Mouse (Mus musculus) left cerebral cortex, adult 9 months (tissue): ENCODE results near the gene Dram1.
"Not testable (repeated sequence)": the region's sequence is repeated elsewhere in the genome, so short reads cannot be mapped to it uniquely, and the experiment has no call there.

Experiments used
- DNase-seq, 2 experiments: peaks; one replicate each; pipeline ENCODE4 v3.0.0; 2022; ENCODE audit warnings: low spot score in 2 of 2

The Dram1 gene

DNA sequence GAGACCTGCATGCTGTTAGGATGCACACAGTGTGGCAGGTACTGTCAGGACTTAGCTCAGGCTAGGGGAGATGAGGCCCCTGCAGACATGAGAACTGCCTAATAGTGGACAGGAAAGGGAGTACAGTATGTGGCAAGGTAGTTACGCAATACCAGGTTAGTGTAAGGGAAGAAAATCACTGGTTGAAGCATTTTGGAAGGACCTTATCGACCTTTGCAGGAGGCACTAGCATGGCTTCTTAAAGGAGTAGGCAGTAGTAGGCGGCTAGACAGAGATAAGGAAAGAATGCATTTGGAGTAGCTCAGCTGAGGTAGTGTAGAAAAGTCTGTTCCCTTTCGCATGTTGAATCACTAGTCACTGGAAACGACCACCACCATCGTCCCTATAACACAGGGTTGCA is 6.9 kb upstream of the Dram1 start:
- no peak for DNase-seq

DNA sequence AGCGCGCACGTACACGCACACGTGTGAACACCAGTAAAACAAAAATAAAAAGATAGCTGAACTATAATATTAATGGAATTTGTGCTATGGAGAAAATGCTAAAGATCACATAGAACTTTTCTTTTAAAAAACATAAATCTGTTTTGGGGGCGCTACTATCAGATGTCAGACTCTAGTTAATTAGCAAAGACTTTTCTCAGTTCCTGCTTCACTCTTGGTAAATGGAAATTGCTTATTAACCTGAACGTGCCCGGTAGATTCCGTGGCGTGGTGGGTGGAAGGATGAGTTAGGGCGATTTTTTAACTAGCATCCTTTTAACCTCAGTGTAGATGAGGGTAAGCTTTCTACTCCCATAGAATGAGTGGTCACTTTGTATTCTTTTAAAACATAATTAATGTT is 6.4 kb upstream of the Dram1 start:
- no peak for DNase-seq

- no peak for DNase-seq
Observed at GRCm38 (mm10) chr10:88384081-88384480, 5.2 kb upstream of the Dram1 start.

DNA sequence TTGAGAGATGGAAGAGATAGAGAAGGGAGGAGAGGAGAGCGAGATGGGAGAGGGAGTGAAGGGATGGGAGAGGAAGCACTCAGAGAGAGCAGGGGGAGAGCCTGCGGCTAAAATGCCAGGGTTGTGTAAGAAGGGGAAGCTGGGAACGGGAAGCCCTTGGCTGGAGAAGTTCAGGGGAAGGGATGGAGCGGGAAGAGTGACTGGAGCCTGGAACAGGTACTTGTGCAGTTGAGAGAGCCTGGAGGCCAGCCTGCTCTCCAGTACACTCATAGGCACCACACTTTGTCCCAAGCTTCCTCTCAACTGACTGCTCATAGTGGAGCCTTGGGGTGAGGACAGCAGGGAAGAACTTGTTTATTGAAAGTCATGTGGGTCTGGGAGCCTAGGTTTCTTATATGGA is 4.6 kb upstream of the Dram1 start:
- no peak for DNase-seq

- DNase-seq: no peak
Observed at GRCm38 (mm10) chr10:88382009-88382408, 3.1 kb upstream of the Dram1 start.

GRCm38 (mm10) chr10:88381286-88381685 is 2.4 kb upstream of the Dram1 start:
- DNase-seq: no peak

GRCm38 (mm10) chr10:88380430-88381060 is 1.7 kb upstream of the Dram1 start:
- DNase-seq: peak in 1 of 2 experiments; percentile 22

GRCm38 (mm10) chr10:88380002-88380401 is 1.1 kb upstream of the Dram1 start:
- peak in 1 of 2 experiments; percentile 33 for DNase-seq

DNA sequence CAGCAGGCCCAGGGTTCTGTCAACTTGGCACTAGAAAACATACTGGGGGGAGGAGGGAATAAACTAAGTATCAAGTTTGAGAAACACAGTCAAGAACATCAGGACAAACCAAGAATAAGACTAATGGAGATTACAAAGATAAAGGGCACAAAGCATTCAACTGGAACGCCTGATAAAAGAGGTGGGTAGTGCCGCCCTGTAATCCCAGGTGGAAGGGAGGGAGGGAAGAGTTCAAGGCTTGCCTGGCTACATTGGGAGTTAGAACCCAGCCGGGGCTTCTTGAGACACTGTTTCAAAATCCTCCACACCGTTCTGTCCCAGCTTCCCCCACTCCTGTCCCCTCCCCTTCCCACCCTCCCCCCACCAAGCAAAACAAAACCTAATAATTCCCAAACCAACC is 1.2 kb downstream of the Dram1 start:
- DNase-seq: no peak

DNA sequence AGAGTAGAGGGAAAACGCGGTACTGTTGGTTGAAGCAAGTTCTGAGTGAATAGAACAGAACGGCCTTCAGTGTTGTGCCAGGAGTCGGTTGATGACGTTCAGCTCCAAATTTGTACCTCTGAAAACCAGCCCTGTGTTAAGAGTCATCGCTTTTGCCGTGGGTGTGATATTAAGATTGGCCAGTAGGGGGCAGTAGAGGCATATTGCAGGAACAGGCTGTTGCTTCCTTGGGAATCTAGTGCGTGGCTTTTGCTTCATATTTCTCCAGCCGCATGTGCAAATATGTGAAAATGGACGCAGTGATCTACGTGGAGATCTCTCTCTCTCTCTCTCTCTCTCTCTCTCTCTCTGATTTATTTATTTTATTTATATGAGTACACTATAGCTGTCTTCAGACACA is 2.1 kb downstream of the Dram1 start:
- DNase-seq: peak; percentile 77 to 97

DNA sequence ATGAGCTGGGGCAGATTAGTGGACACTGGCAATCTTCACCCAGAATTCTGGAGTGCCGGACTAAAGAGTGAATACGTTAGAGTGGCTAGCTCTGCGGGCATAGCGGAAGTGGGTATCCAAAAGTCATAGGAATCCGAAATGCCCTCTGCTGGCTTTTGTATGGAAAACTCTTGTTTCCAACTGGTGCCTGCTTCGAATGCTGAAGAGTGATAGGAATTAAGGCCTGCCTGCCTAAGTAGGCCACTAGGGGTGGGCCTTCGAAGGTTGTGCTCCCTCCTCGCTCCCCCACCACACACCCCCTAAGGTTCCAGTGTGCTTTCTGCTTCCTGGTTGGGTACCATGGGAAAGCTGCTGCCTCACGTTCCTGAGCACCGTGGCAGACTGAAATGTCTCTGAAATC is 3.9 kb downstream of the Dram1 start:
- no peak for DNase-seq

DNA sequence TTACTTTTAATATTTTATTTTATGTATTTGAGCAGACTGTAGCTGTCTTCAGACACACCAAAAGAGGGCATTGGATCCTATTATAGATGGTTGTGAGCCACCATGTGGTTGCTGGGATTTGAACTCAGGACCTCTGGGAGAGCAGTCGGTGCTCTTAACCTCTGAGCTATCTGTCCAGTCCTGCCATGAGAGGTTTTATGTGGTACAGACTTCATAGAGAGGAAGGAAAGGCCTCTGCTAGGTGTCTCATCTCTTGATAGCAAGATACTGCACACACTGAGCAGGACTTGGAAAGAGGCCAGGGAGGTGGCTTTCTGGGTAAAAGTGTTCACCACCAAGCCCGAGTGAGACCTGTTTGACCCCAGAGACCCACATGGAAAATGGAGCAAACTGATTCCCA is 5.9 kb downstream of the Dram1 start:
- not testable (repeated sequence) for DNase-seq

- no peak for DNase-seq
Observed at GRCm38 (mm10) chr10:88372436-88372835, 6.4 kb downstream of the Dram1 start.

- DNase-seq: no peak
Observed at GRCm38 (mm10) chr10:88371793-88372192, 7.1 kb downstream of the Dram1 start.

GRCm38 (mm10) chr10:88369233-88369632 is 9.6 kb downstream of the Dram1 start:
- DNase-seq: no peak

DNA sequence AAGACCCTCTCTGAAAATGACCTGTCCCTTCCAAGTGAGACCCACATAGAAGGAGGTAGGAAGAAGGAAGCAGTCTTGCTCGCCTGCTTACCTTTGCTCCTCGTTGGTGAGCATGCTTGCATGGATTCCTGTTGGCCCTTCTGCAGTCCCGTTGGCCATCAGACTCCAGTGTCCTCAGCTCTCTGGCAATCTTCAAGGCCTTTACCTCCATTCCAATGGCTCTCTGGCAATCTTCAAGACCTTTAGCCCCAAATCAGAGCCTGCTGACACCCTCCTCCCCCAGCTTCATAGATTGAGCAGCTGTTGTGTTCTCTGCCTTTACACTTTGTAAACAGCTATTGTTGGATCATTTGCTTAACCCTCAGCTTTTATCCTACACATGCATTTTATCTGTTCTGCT is 14.7 kb downstream of the Dram1 start:
- DNase-seq: no peak

DNA sequence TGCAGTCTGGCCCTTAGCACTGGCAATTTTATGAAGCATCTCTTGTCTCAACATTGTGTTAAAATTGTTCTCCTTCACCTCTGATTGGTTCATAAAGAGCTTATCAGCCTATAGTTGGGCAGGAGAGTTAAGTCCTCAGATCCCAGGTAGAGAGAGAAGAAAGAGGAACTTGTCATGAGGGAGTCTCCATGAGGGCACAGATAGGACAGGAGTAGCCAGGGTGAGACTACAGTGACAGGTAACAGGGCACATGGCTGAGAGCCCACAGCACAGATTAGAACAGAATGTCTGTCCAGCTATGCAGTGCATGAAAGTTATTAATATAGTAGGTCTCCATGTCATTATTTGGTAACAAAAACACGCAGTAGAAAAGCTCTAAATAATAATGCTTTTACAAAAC is 16.7 kb downstream of the Dram1 start:
- no peak for DNase-seq

GRCm38 (mm10) chr10:88356983-88357559 is 21.8 kb downstream of the Dram1 start:
- peak in 1 of 2 experiments; percentile 36 for DNase-seq

DNA sequence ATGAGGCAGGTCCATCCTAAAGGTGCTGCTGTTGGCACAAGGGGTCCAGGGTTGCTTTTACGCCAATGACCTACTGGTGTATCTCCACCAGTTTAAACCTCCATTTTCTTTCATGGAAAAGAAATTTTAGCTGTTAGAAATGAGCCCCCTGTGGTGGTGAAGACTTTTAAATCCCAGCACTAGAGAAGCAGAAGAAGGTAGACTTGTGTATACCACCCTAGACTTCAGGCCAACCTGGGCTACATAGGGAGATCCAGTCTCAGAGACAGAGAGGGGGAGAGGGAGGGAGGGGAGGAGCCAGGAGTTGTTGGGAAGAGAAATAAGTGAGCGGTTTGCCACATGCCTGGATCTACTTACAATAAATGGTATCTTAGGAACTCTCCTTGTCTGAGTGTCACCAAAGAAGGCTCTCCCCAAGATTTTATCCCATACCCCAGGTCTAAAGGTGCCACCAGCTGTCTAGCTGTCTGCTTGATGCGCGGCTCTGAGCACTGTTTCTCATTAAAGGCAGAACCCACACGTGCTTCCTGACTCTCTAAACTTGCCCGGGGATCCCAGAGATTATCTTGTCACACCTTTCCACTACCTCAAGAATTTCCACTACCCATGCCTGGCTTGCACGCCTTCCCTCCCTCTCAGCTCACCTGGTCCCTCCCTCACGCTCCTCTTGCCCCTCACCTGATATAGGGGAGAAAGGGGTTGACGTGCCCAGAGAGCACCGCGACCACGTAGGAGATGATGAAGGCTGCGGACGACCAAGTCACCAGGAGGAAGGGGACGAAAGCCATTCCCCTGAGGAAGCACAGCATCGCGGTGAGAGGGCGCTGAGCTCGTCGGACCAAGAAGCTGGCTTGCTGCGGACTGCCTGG is 22.5 kb downstream of the Dram1 start:
- no peak for DNase-seq

DNA sequence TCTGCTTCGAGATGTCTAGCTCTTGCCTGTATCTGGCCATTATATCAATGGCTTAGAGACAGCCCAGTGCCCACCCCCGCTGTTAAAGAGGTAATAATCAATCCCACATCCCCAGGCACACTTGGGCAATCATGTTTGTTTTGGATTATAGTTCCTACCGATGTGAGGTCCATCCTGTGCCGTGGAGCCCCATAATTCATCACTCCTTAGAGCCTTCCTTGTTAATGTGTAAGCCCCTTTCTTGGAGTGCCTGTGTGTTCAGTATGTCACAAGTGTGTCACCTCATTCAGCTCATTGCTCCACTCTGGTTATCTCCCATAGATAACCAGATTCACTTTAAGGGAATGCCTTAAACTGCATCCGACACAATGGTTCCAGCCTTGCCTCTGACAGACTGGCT is 24.3 kb downstream of the Dram1 start:
- no peak for DNase-seq

DNA sequence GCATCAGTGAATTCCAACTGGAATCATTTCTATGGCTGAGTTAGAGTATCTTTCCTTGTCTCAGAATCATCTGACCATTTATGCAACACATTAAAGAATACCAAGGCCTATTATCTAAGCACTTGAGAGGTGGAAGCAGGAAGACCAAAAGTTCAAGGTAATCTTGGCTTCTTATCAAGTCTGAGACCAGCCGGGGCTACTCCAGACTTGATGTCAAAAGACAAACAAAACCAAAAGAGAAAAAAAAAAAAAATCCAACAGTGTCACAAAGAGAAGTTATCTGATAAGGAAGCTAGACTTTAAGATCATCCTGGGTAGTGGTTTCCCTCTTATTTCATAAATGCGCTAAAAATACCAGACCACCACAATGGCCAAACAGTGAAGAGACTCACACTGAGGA is 26.3 kb downstream of the Dram1 start:
- no peak for DNase-seq

DNA sequence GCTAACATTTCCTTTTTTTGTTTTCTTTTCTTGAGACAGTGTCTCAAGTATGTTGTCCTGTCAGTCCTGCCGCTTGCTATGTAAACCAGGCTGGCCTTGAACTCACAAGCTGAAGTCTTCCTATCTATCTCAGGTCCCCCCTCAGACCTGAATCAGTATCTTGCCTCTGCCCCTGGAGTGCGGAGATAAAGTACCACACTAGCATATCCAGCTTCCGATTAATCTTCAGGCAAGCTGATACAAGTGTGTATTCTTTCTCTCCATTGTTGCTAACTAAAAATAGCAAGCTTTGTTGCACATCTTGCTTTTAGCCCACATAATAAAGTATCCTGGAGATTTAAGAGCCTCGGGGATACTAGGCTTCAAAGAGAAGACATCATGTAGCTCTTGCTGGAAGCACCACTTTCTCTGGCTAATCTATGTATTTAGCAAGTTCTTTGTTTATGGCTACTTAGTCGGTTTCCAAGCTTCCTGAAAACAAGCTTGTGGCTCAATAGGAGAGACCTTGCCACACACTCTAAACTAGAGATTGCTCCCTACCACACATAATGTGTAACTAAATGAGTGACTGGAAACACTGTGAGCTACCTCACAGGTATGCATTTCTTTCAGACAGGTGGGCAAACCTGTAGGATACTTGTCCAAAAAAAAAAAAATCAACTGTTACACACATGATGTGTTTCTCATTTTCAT is 27.3 kb downstream of the Dram1 start:
- DNase-seq: no peak
